Mouse (Mus musculus) CH12F3 (cell line): ENCODE measurements around the gene Gm14147.
"Not testable (repeated sequence)": the region's sequence is repeated elsewhere in the genome, so short reads cannot be mapped to it uniquely, and the experiment has no call there.

Experiments
- in situ Hi-C: fragments of 300-500 bp; cut with MboI; formaldehyde crosslinking; loops from 2 replicates; pipeline ENCODE4 v1.14.3; 2020; ENCODE audit warnings: low sequenced_read_pairs

Gene Gm14147

DNA sequence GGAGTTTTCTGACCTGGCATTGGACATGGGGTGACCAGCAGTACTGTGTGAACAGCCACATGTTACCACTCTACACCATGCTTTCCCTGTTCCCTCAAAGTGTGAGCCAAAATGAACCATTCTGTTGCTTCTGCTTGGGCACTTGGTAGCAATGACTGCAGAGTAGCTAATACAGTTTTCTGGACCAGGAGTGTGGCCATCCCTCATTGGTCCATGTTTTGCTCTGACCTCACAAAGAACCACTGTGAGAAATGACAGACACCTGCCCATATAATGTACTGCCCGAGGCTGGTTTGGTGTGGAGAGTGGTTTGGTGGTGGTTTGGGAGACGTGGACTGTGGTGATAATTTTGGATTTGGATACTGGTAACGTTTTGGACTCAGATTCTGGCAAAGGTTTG lies at the start of gene Gm14147:
Gene Gm14147 (plus strand): TSS at position 301 of the 400 bp plus-strand sequence.
- in situ Hi-C loops: not testable (repeated sequence)

DNA sequence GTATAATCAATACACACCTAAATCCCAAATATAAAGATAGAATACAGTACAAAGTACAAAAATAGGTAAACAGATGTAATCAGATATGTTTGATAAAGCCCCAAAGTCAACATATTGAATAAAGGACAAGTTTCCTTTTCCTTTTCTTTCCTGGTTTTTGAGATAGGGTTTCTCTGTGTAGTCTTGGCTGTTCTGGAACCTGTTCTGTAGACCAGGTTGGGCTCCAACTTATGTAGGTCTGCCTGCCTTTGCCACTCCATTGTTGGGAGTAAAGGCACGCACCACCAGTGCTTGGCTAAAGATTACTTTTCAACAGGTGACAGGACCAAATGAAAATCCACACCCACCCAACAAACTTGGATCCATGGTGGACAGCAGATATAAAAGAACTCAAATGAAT lies 41.4 kb upstream of the Gm14147 start:
- in situ Hi-C loops: no loop called here

DNA sequence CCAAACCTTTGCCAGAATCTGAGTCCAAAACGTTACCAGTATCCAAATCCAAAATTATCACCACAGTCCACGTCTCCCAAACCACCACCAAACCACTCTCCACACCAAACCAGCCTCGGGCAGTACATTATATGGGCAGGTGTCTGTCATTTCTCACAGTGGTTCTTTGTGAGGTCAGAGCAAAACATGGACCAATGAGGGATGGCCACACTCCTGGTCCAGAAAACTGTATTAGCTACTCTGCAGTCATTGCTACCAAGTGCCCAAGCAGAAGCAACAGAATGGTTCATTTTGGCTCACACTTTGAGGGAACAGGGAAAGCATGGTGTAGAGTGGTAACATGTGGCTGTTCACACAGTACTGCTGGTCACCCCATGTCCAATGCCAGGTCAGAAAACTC lies 5.8 kb upstream of the Gm14147 start, which contains the start of gene Gm14151:
Gene Gm14151 (minus strand): TSS at position 101 of the 400 bp plus-strand sequence.
- in situ Hi-C loops: not testable (repeated sequence)
